Mouse (Mus musculus): ENCODE data around the gene Capn3. TPM values are rescaled to one million over a fixed set of nuclear protein-coding genes. Genes with fewer than 3 reads are reported as not detected.

The Capn3 gene
- polyA plus RNA-seq, 2 experiments = 4.2 to 6.4 TPM

GRCm38 (mm10) chr2:120444486-120444885, 11.3 kb upstream of the Capn3 start:
- ATAC-seq (ENCODE audit: low FRiP score, low read depth) (no peak), DNase-seq (ENCODE audit: low spot score) (no peak)
- Histone ChIP-seq H3K9me3 (ENCODE audit: control insufficient read depth, low read length) (no peaks in the 10 kb centered on the region), H3K27ac (replicated peaks; ENCODE audit: low read depth, low read length) (no peak overlapping the region), H3K4me3 (replicated peaks; ENCODE audit: low read length) (no peak overlapping the region), H3K4me1 (ENCODE audit: control insufficient read depth, insufficient read depth, low read length) (no peaks in the 10 kb centered on the region), H3K27me3 (ENCODE audit: control insufficient read depth, insufficient read depth, low read length) (no peaks in the 10 kb centered on the region), H3K9ac (ENCODE audit: low read depth, low read length, severe bottlenecking) (no peak overlapping the region), H3K36me3 (ENCODE audit: control insufficient read depth, insufficient read depth, low read length) (no peaks in the 10 kb centered on the region), H3K4me2 (replicated peaks; ENCODE audit: low read depth, low read length, severe bottlenecking) (no peak overlapping the region)
- no peak for TF ChIP-seq POLR2A (IDR thresholded peaks at IDR 0.05; ENCODE audit: borderline replicate concordance, extremely low read depth, insufficient read depth, insufficient read length)
- WGBS = 87% methylated on average over 1 of the region's 1 CpGs

DNA sequence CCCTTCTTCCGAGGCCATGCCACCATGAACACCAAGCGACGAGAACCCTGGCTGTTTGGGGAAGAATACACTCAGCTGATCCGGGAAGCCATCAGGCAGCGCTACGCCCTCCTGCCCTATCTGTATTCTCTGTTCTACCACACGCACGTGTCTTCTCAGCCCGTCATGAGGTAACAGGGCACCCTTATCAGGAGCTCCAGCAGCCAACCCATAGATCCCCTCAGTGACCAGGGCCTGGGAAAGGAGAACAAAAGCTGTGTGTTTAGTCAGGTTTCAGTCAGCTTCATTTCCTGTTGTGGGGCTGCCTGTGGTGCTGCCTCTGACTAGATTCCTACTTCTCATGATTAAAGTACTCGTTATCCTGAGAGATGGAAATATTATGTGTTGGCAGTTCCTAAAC, 9.4 kb upstream of the Capn3 start:
- no peak overlapping the region for H3K4me3 ChIP-seq (replicated peaks; ENCODE audit: low read length)
- no peaks in the 10 kb centered on the region for H3K36me3 ChIP-seq (ENCODE audit: control insufficient read depth, insufficient read depth, low read length)
- ATAC-seq (ENCODE audit: low FRiP score, low read depth) (no peak), DNase-seq (ENCODE audit: low spot score) (no peak)
- no peaks in the 10 kb centered on the region for H3K4me1 ChIP-seq (ENCODE audit: control insufficient read depth, insufficient read depth, low read length)
- H3K27ac ChIP-seq (replicated peaks; ENCODE audit: low read depth, low read length) = no peak overlapping the region
- no peaks in the 10 kb centered on the region for H3K9me3 ChIP-seq (ENCODE audit: control insufficient read depth, low read length)
- no peak for TF ChIP-seq POLR2A (IDR thresholded peaks at IDR 0.05; ENCODE audit: borderline replicate concordance, extremely low read depth, insufficient read depth, insufficient read length)
- H3K9ac ChIP-seq (ENCODE audit: low read depth, low read length, severe bottlenecking) = no peak overlapping the region
- WGBS = 75% methylated on average over 10 of the region's 10 CpGs
- no peak overlapping the region for H3K4me2 ChIP-seq (replicated peaks; ENCODE audit: low read depth, low read length, severe bottlenecking)
- no peaks in the 10 kb centered on the region for H3K27me3 ChIP-seq (ENCODE audit: control insufficient read depth, insufficient read depth, low read length)

DNA sequence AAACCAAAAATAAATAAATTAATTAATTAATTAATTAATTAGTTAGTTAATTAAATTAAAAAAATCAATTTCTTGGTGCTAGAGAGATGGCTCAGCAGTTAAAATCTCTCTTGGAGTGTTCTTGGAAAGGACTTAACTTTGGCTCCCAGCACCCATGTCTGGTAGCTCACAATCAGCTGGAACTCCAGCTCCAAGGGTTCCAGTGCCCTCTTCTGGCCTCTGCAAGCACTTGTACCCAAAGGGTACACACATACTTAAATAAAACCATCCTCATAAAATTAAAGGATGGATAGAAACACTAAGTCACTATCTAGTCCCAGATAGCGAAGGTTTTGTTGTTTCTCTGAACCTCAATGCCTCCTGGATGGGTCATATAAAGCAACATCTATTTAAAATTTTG, 8.5 kb upstream of the Capn3 start:
- 96% methylated on average over 1 of the region's 1 CpGs for WGBS
- H3K27me3 ChIP-seq (ENCODE audit: control insufficient read depth, insufficient read depth, low read length) = no peaks in the 10 kb centered on the region
- H3K4me1 ChIP-seq (ENCODE audit: control insufficient read depth, insufficient read depth, low read length) = no peaks in the 10 kb centered on the region
- no peak overlapping the region for H3K4me2 ChIP-seq (replicated peaks; ENCODE audit: low read depth, low read length, severe bottlenecking)
- H3K9ac ChIP-seq (ENCODE audit: low read depth, low read length, severe bottlenecking) = no peak overlapping the region
- H3K36me3 ChIP-seq (ENCODE audit: control insufficient read depth, insufficient read depth, low read length) = no peaks in the 10 kb centered on the region
- ATAC-seq (ENCODE audit: low FRiP score, low read depth) (no peak), DNase-seq (ENCODE audit: low spot score) (no peak)
- no peak for TF ChIP-seq POLR2A (IDR thresholded peaks at IDR 0.05; ENCODE audit: borderline replicate concordance, extremely low read depth, insufficient read depth, insufficient read length)
- no peak overlapping the region for H3K27ac ChIP-seq (replicated peaks; ENCODE audit: low read depth, low read length)
- H3K9me3 ChIP-seq (ENCODE audit: control insufficient read depth, low read length) = no peaks in the 10 kb centered on the region
- H3K4me3 ChIP-seq (replicated peaks; ENCODE audit: low read length) = no peak overlapping the region

DNA sequence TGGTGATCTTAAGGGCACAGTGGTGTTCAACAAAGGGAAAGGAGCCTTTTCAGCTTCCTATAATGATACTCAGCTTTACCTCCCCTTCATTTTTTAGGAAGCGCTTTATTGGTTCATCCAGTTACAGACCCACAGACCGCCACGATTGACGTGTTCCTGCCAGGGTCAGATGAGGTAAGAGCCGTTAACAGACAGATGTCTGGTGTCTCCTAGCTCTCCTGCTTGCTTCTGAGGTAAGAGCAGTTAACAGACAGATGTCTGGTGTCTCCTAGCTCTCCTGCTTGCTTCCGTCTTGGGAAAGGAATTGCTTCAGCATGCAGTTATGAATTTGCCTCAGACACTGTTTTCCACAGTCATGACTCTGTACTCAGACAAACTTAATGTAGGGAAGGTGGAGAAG, 5.1 kb upstream of the Capn3 start:
- TF ChIP-seq POLR2A (IDR thresholded peaks at IDR 0.05; ENCODE audit: borderline replicate concordance, extremely low read depth, insufficient read depth, insufficient read length) = no peak
- DNase-seq (ENCODE audit: low spot score) (no peak), ATAC-seq (ENCODE audit: low FRiP score, low read depth) (no peak)
- no peak overlapping the region for H3K9ac ChIP-seq (ENCODE audit: low read depth, low read length, severe bottlenecking)
- no peaks in the 10 kb centered on the region for H3K27me3 ChIP-seq (ENCODE audit: control insufficient read depth, insufficient read depth, low read length)
- 62% methylated on average over 6 of the region's 6 CpGs for WGBS
- no peak overlapping the region for H3K4me3 ChIP-seq (replicated peaks; ENCODE audit: low read length)
- H3K27ac ChIP-seq (replicated peaks; ENCODE audit: low read depth, low read length) = no peak overlapping the region
- H3K4me2 ChIP-seq (replicated peaks; ENCODE audit: low read depth, low read length, severe bottlenecking) = no peak overlapping the region
- no peaks in the 10 kb centered on the region for H3K4me1 ChIP-seq (ENCODE audit: control insufficient read depth, insufficient read depth, low read length)
- H3K9me3 ChIP-seq (ENCODE audit: control insufficient read depth, low read length) = no peaks in the 10 kb centered on the region
- H3K36me3 ChIP-seq (ENCODE audit: control insufficient read depth, insufficient read depth, low read length) = no peaks in the 10 kb centered on the region

GRCm38 (mm10) chr2:120452600-120452999, 3.2 kb upstream of the Capn3 start:
- no peaks in the 10 kb centered on the region for H3K27me3 ChIP-seq (ENCODE audit: control insufficient read depth, insufficient read depth, low read length)
- H3K4me2 ChIP-seq (replicated peaks; ENCODE audit: low read depth, low read length, severe bottlenecking) = no peak overlapping the region
- no peak overlapping the region for H3K27ac ChIP-seq (replicated peaks; ENCODE audit: low read depth, low read length)
- H3K9ac ChIP-seq (ENCODE audit: low read depth, low read length, severe bottlenecking) = no peak overlapping the region
- no peaks in the 10 kb centered on the region for H3K9me3 ChIP-seq (ENCODE audit: control insufficient read depth, low read length)
- H3K36me3 ChIP-seq (ENCODE audit: control insufficient read depth, insufficient read depth, low read length) = no peaks in the 10 kb centered on the region
- WGBS = 79% methylated on average over 4 of the region's 4 CpGs
- no peak overlapping the region for H3K4me3 ChIP-seq (replicated peaks; ENCODE audit: low read length)
- TF ChIP-seq POLR2A (IDR thresholded peaks at IDR 0.05; ENCODE audit: borderline replicate concordance, extremely low read depth, insufficient read depth, insufficient read length) = no peak
- no peak for ATAC-seq (ENCODE audit: low FRiP score, low read depth)
- DNase-seq (ENCODE audit: low spot score) = no peak
- H3K4me1 ChIP-seq (ENCODE audit: control insufficient read depth, insufficient read depth, low read length) = no peaks in the 10 kb centered on the region

DNA sequence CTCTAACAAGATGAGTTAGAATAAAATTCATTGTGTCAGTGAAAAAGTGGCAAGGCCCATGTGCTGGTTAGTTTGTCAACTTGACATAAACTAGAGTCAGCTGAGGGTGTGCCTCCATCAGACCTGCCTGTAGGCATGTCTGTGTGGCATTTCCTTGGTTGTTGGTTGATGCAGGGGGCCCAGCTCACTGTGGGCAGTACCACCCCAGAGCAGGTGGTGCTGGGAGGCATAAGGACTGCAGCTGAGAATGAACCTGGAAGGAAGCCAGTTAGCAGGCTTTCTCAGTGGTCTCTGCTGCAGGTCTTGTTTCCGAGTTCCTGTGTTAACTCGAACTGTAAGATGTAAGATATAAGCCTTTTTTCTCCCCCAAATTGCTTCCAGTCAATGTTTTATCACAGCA, 832 bp upstream of the Capn3 start:
- Histone ChIP-seq H3K4me1 (ENCODE audit: control insufficient read depth, insufficient read depth, low read length) (no peaks in the 10 kb centered on the region), H3K36me3 (ENCODE audit: control insufficient read depth, insufficient read depth, low read length) (no peaks in the 10 kb centered on the region), H3K4me2 (replicated peaks; ENCODE audit: low read depth, low read length, severe bottlenecking) (no peak overlapping the region), H3K9me3 (ENCODE audit: control insufficient read depth, low read length) (no peaks in the 10 kb centered on the region), H3K9ac (ENCODE audit: low read depth, low read length, severe bottlenecking) (no peak overlapping the region), H3K27me3 (ENCODE audit: control insufficient read depth, insufficient read depth, low read length) (no peaks in the 10 kb centered on the region), H3K27ac (replicated peaks; ENCODE audit: low read depth, low read length) (no peak overlapping the region), H3K4me3 (replicated peaks; ENCODE audit: low read length) (no peak overlapping the region)
- no peak for DNase-seq (ENCODE audit: low spot score)
- ATAC-seq (ENCODE audit: low FRiP score, low read depth) = no peak
- 71% methylated on average over 2 of the region's 2 CpGs for WGBS
- no peak for TF ChIP-seq POLR2A (IDR thresholded peaks at IDR 0.05; ENCODE audit: borderline replicate concordance, extremely low read depth, insufficient read depth, insufficient read length)

Data from limb, embryonic 14.5 days (tissue).